Mouse (Mus musculus): Measurements from ENCODE around the gene Lgals3bp. TPM values are rescaled to one million over a fixed set of nuclear protein-coding genes. Genes with fewer than 3 reads are reported as not detected.

Gene Lgals3bp
- polyA plus RNA-seq, 1 experiment from 2014 or later: 5.6 TPM

Other genes with a start within 250 kb of the Lgals3bp start
- gene Cyth1, start 153.5 kb downstream of the Lgals3bp start, polyA plus RNA-seq (2015; fragmentation: Nextera tagmentation; extraction: Ambion mirVana): 15.8 and 16.1 TPM in 2 replicates
- gene Usp36, start 111.8 kb downstream of the Lgals3bp start, polyA plus RNA-seq (2015; fragmentation: Nextera tagmentation; extraction: Ambion mirVana): 22.8 and 24.0 TPM in 2 replicates
- gene Cep295nl, start 59.6 kb downstream of the Lgals3bp start, polyA plus RNA-seq (2015; fragmentation: Nextera tagmentation; extraction: Ambion mirVana): 0.58 and 0.74 TPM in 2 replicates
- 117 and 132 TPM in 2 replicates for gene Timp2, start 46.4 kb downstream of the Lgals3bp start, polyA plus RNA-seq (2015; fragmentation: Nextera tagmentation; extraction: Ambion mirVana)
- 28.9 and 30.7 TPM in 2 replicates for gene Cant1, start 17.0 kb upstream of the Lgals3bp start, polyA plus RNA-seq (2015; fragmentation: Nextera tagmentation; extraction: Ambion mirVana)
- gene C1qtnf1, start 26.1 kb upstream of the Lgals3bp start, polyA plus RNA-seq (2015; fragmentation: Nextera tagmentation; extraction: Ambion mirVana): 14.7 and 16.5 TPM in 2 replicates
- gene Engase, start 74.7 kb upstream of the Lgals3bp start, polyA plus RNA-seq (2015; fragmentation: Nextera tagmentation; extraction: Ambion mirVana): 6.5 and 9.6 TPM in 2 replicates

Data from embryonic facial prominence, embryonic 13.5 days (tissue).